Mouse (Mus musculus): Measurements from ENCODE around the gene Chga. TPM values are rescaled to one million over a fixed set of nuclear protein-coding genes. Genes with fewer than 3 reads are reported as not detected.

The Chga gene
- total RNA-seq, 2 experiments from 2014 or later: not detected

GRCm38 (mm10) chr12:102553705-102554275 is 979 bp upstream of the Chga start:
- ATAC-seq (replicated peaks; ENCODE audit: low FRiP score, poor library complexity, severe bottlenecking): no peak

GRCm38 (mm10) chr12:102555850-102556249 is 1.1 kb downstream of the Chga start:
- ATAC-seq (replicated peaks; ENCODE audit: low FRiP score, poor library complexity, severe bottlenecking): no peak

GRCm38 (mm10) chr12:102557372-102557771 is 2.6 kb downstream of the Chga start:
- no peak for ATAC-seq (replicated peaks; ENCODE audit: low FRiP score, poor library complexity, severe bottlenecking)

- no peak for ATAC-seq (replicated peaks; ENCODE audit: low FRiP score, poor library complexity, severe bottlenecking)
Observed at GRCm38 (mm10) chr12:102565086-102565485, 10.3 kb downstream of the Chga start.

- no peak for ATAC-seq (replicated peaks; ENCODE audit: low FRiP score, poor library complexity, severe bottlenecking)
Observed at GRCm38 (mm10) chr12:102566951-102567350, 12.2 kb downstream of the Chga start.

- no peak for ATAC-seq (replicated peaks; ENCODE audit: low FRiP score, poor library complexity, severe bottlenecking)
Observed at GRCm38 (mm10) chr12:102568219-102568618, 13.4 kb downstream of the Chga start.

GRCm38 (mm10) chr12:102570111-102570510 is 15.3 kb downstream of the Chga start:
- ATAC-seq (replicated peaks; ENCODE audit: low FRiP score, poor library complexity, severe bottlenecking): no peak

GRCm38 (mm10) chr12:102570734-102571133 is 16.0 kb downstream of the Chga start:
- ATAC-seq (replicated peaks; ENCODE audit: low FRiP score, poor library complexity, severe bottlenecking): no peak

GRCm38 (mm10) chr12:102571666-102572065 is 16.9 kb downstream of the Chga start:
- no peak for ATAC-seq (replicated peaks; ENCODE audit: low FRiP score, poor library complexity, severe bottlenecking)

- no peak for ATAC-seq (replicated peaks; ENCODE audit: low FRiP score, poor library complexity, severe bottlenecking)
Observed at GRCm38 (mm10) chr12:102573036-102573435, 18.3 kb downstream of the Chga start.

- ATAC-seq (replicated peaks; ENCODE audit: low FRiP score, poor library complexity, severe bottlenecking): no peak
Observed at GRCm38 (mm10) chr12:102575541-102576329, 21.0 kb downstream of the Chga start.

- ATAC-seq (replicated peaks; ENCODE audit: low FRiP score, poor library complexity, severe bottlenecking): no peak
Observed at GRCm38 (mm10) chr12:102576659-102577398, 22.1 kb downstream of the Chga start.

- ATAC-seq (replicated peaks; ENCODE audit: low FRiP score, poor library complexity, severe bottlenecking): no peak
Observed at GRCm38 (mm10) chr12:102579041-102579440, 24.3 kb downstream of the Chga start.

GRCm38 (mm10) chr12:102581579-102582196 is 26.9 kb downstream of the Chga start:
- no peak for ATAC-seq (replicated peaks; ENCODE audit: low FRiP score, poor library complexity, severe bottlenecking)

GRCm38 (mm10) chr12:102582441-102582840 is 27.7 kb downstream of the Chga start:
- no peak for ATAC-seq (replicated peaks; ENCODE audit: low FRiP score, poor library complexity, severe bottlenecking)

- no peak for ATAC-seq (replicated peaks; ENCODE audit: low FRiP score, poor library complexity, severe bottlenecking)
Observed at GRCm38 (mm10) chr12:102585390-102585789, 30.6 kb downstream of the Chga start.

- no peak for ATAC-seq (replicated peaks; ENCODE audit: low FRiP score, poor library complexity, severe bottlenecking)
Observed at GRCm38 (mm10) chr12:102586286-102586881, 31.6 kb downstream of the Chga start.

GRCm38 (mm10) chr12:102587106-102587505 is 32.3 kb downstream of the Chga start:
- ATAC-seq (replicated peaks; ENCODE audit: low FRiP score, poor library complexity, severe bottlenecking): no peak

- no peak for ATAC-seq (replicated peaks; ENCODE audit: low FRiP score, poor library complexity, severe bottlenecking)
Observed at GRCm38 (mm10) chr12:102590711-102591360, 36.1 kb downstream of the Chga start.

All from erythroid progenitor cell, adult 5-6 weeks (primary cell).